In the genomic region with DNA sequence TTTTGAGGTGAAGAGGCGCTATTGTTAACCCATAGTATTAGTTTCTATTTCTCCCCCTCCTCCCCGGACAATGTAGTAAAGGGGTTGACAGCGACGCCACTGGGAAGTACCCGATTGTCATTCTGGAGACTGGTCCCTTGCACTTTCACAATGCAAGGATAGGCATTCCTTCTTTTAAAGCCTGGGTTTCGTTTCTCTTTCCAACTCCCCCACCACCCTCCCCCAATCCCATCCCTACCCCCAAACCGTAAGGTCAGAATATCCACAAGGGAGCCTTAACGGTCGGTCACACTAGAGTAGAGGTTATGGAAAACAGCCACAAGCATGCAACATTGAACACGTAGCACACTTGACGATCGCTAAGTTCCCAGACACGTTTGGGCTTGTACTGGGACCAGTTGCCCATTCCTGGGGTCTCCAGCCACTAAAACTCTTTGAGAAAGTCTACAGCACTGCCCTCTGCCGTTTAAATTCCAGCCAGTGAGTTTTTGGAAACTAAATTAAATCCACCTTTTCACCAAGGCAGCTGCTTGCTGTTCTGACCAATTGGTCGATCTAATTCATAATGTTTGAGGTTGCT, we compare ENCODE assay signal across 8 mouse cellular contexts. TPM values are rescaled to one million over a fixed set of nuclear protein-coding genes. Genes with fewer than 3 reads are reported as not detected.
DNase-seq lines count a peak whose midpoint lies in the region; ATAC-seq and TF ChIP-seq lines count a peak whose summit lies in the region.

Gene Cpeb3, minus strand, starts transcription at position 426 of the 580 bp plus-strand sequence.

- H3K27ac ChIP-seq in embryonic facial prominence, embryonic 13.5 days: peak within 1 kb of the TSS; percentile 87
- H3K27ac ChIP-seq in heart, embryonic 10.5 days: peak within 1 kb of the TSS; percentile 98
- peak within 1 kb of the TSS; percentile 99 for H3K27ac ChIP-seq in liver, adult 2 months (replicated peaks; ENCODE audit: insufficient read depth, low read depth, low read length)

- WGBS in embryonic facial prominence, embryonic 13.5 days: under 1% methylated on average over 15 of the region's 15 CpGs
- WGBS in heart, embryonic 10.5 days: 2% methylated on average over 15 of the region's 15 CpGs
- WGBS in liver, adult 2 months: under 1% methylated on average over 15 of the region's 15 CpGs

- no peak for TF ChIP-seq POLR2A in liver, adult 2 months (IDR thresholded peaks at IDR 0.05; ENCODE audit: extremely low read depth, insufficient read depth, low read length)

- H3K4me1 ChIP-seq in embryonic facial prominence, embryonic 13.5 days: peaks cover 18% of the 10 kb centered on the region
- peaks cover 15% of the 10 kb centered on the region for H3K4me1 ChIP-seq in heart, embryonic 10.5 days
- peaks cover 12% of the 10 kb centered on the region for H3K4me1 ChIP-seq in liver, adult 2 months (ENCODE audit: control insufficient read depth, insufficient read depth, low read length)

- peaks cover 20% of the 10 kb centered on the region; the same call in 1 of the 2 replicates for H3K79me2 ChIP-seq in liver, adult 2 months (ENCODE audit: control insufficient read depth, insufficient read depth, low read length)

- peak within 1 kb of the TSS; percentile 89 for H3K4me2 ChIP-seq in embryonic facial prominence, embryonic 13.5 days

- peak; percentile 36 for ATAC-seq in activated CD4-positive, CD25-positive, alpha-beta regulatory T cell, adult 4 months
- ATAC-seq in embryonic facial prominence, embryonic 13.5 days (ENCODE audit: insufficient number of reproducible peaks, insufficient read depth, low FRiP score, low TSS enrichment, low read depth): no peak

- peak within 1 kb of the TSS; percentile 100 for H3K4me3 ChIP-seq in embryonic facial prominence, embryonic 13.5 days
- peak within 1 kb of the TSS; percentile 99 for H3K4me3 ChIP-seq in heart, embryonic 10.5 days
- peak within 1 kb of the TSS; percentile 92 for H3K4me3 ChIP-seq in liver, adult 2 months (ENCODE audit: insufficient read depth, low read depth, low read length)

- H3K27me3 ChIP-seq in embryonic facial prominence, embryonic 13.5 days: no peaks in the 10 kb centered on the region
- no peaks in the 10 kb centered on the region for H3K27me3 ChIP-seq in heart, embryonic 10.5 days (ENCODE audit: insufficient read depth, poor library complexity, severe bottlenecking)
- H3K27me3 ChIP-seq in liver, adult 2 months (ENCODE audit: control insufficient read depth, insufficient read depth, low read length): no peaks in the 10 kb centered on the region

- H3K9ac ChIP-seq in embryonic facial prominence, embryonic 13.5 days: peak within 1 kb of the TSS; percentile 99
- peak within 1 kb of the TSS; percentile 96 for H3K9ac ChIP-seq in liver, adult 2 months (ENCODE audit: low read depth, low read length)

- H3K36me3 ChIP-seq in embryonic facial prominence, embryonic 13.5 days: peaks cover 31% of the 10 kb centered on the region
- peaks cover 34% of the 10 kb centered on the region for H3K36me3 ChIP-seq in heart, embryonic 10.5 days
- peaks cover 18% of the 10 kb centered on the region for H3K36me3 ChIP-seq in liver, adult 2 months (ENCODE audit: control insufficient read depth, insufficient read depth, low read length)

- peak; percentile 31 to 49 for DNase-seq in B cell, adult 2 months
- DNase-seq in heart, embryonic 10.5 days (ENCODE audit: low spot score): peak; percentile 81
- peak; percentile 31 to 47 for DNase-seq in kidney, adult 8-10 months
- peak; percentile 63 for DNase-seq in liver, adult 2 months (ENCODE audit: extremely low read depth, low read depth, low spot score)
- DNase-seq in neural tube, embryonic 10.5 days (ENCODE audit: extremely low spot score, low spot score): peak; percentile 47
- DNase-seq in testis, postnatal 14 days (ENCODE audit: low spot score): peak; percentile 11

- H3K9me3 ChIP-seq in embryonic facial prominence, embryonic 13.5 days: no peaks in the 10 kb centered on the region
- no peaks in the 10 kb centered on the region for H3K9me3 ChIP-seq in heart, embryonic 10.5 days

- no peak for TF ChIP-seq CTCF in liver, adult 2 months (IDR thresholded peaks at IDR 0.05; ENCODE audit: low read depth, low read length)

RNA-seq across cellular contexts. Expression of gene Cpeb3, which starts in this region (rescaled TPM):
- polyA plus RNA-seq in activated CD4-positive, CD25-positive, alpha-beta regulatory T cell, adult 4 months (2017; shearing (Covaris generic)): under 1 TPM in 1 of 2 experiments, not detected in 1; 0.09 TPM
- polyA plus RNA-seq in embryonic facial prominence, embryonic 13.5 days (2015; fragmentation: Nextera tagmentation; extraction: Ambion mirVana): 1.4 and 1.7 TPM in 2 replicates
- polyA plus RNA-seq in heart, embryonic 10.5 days (2016; fragmentation: Nextera tagmentation; extraction: Ambion mirVana): 2.6 and 3.7 TPM in 2 replicates
- total RNA-seq in liver, adult 2 months (2014; rRNA removed): 6.4 and 8.9 TPM in 2 replicates
- polyA plus RNA-seq in liver, adult 2 months (2012; rRNA removed): 4.3 TPM in 2 replicates

Comparison
In these comparisons a context has a peak if more than half of its experiments do, and no peak if none do; other contexts are left out.
1. Peak in ATAC-seq in activated CD4-positive, CD25-positive, alpha-beta regulatory T cell, adult 4 months; RNA of the gene not detected or under 1 TPM.
2. DNase-seq: peak in every context shown above with its lines; median percentile 81 in heart, embryonic 10.5 days; 63 in liver, adult 2 months; 47 in neural tube, embryonic 10.5 days; 40 in B cell, adult 2 months; 39 in kidney, adult 8-10 months; 11 in testis, postnatal 14 days.